Mouse (Mus musculus) 3134 (cell line): ENCODE results near the gene Ndufs4.

ENCODE experiments used
- DNase-seq: peaks from one replicate; pipeline ENCODE4 v3.0.0-alpha.2; 2011; ENCODE audit warnings: low spot score; ENCODE audit not compliant: insufficient read length; ENCODE audit errors: extremely low read depth

Gene Ndufs4

GRCm38 (mm10) chr13:114388211-114388965, at the start of gene Ndufs4:
Gene Ndufs4 (minus strand): TSS chr13:114388258.
- peak; percentile 56 for DNase-seq

- DNase-seq, result no peak
Observed at GRCm38 (mm10) chr13:114432491-114432890, 44.4 kb upstream of the Ndufs4 start.

GRCm38 (mm10) chr13:114425230-114425629, 37.2 kb upstream of the Ndufs4 start:
- no peak for DNase-seq

GRCm38 (mm10) chr13:114420235-114420634, 32.2 kb upstream of the Ndufs4 start:
- peak; percentile 45 for DNase-seq

GRCm38 (mm10) chr13:114419364-114419763, 31.3 kb upstream of the Ndufs4 start:
- DNase-seq, result no peak

- no peak for DNase-seq
Observed at GRCm38 (mm10) chr13:114412326-114412725, 24.3 kb upstream of the Ndufs4 start.

- no peak for DNase-seq
Observed at GRCm38 (mm10) chr13:114406866-114407265, 18.8 kb upstream of the Ndufs4 start.

GRCm38 (mm10) chr13:114406424-114406823, 18.4 kb upstream of the Ndufs4 start:
- no peak for DNase-seq

GRCm38 (mm10) chr13:114405100-114405715, 17.1 kb upstream of the Ndufs4 start:
- DNase-seq, result no peak

- DNase-seq, result no peak
Observed at GRCm38 (mm10) chr13:114398906-114399305, 10.8 kb upstream of the Ndufs4 start.

- DNase-seq, result no peak
Observed at GRCm38 (mm10) chr13:114397281-114397680, 9.2 kb upstream of the Ndufs4 start.

- DNase-seq, result no peak
Observed at GRCm38 (mm10) chr13:114396863-114397262, 8.8 kb upstream of the Ndufs4 start.

- DNase-seq, result no peak
Observed at GRCm38 (mm10) chr13:114394784-114395183, 6.7 kb upstream of the Ndufs4 start.

- no peak for DNase-seq
Observed at GRCm38 (mm10) chr13:114392501-114392900, 4.4 kb upstream of the Ndufs4 start.

- peak; percentile 75 for DNase-seq
Observed at GRCm38 (mm10) chr13:114387521-114388171, 412 bp downstream of the Ndufs4 start.

GRCm38 (mm10) chr13:114387074-114387487, 977 bp downstream of the Ndufs4 start:
- no peak for DNase-seq

GRCm38 (mm10) chr13:114376511-114376910, 11.5 kb downstream of the Ndufs4 start:
- no peak for DNase-seq

GRCm38 (mm10) chr13:114362086-114362485, 26.0 kb downstream of the Ndufs4 start:
- peak; percentile 28 for DNase-seq

GRCm38 (mm10) chr13:114351321-114351946, 36.6 kb downstream of the Ndufs4 start:
- DNase-seq, result no peak

- DNase-seq, result no peak
Observed at GRCm38 (mm10) chr13:114344979-114345712, 42.9 kb downstream of the Ndufs4 start.
